Mouse (Mus musculus) lung, embryonic 15.5 days (tissue): ENCODE data around the gene Prr13. TPM values are rescaled to one million over a fixed set of nuclear protein-coding genes. Genes with fewer than 3 reads are reported as not detected.

Experiments used
- ATAC-seq: fragments of 200-750 bp; cut with Nextera tagmentation; 2 replicates; pipeline ENCODE4 v1.8.0; 2017; ENCODE audit warnings: moderate number of reproducible peaks, borderline replicate concordance; ENCODE audit not compliant: low FRiP score, low TSS enrichment; ENCODE audit errors: extremely low read depth
- H3K27ac ChIP-seq: fragments of 300-500 bp; sonication (generic); 2 replicates; pipeline ENCODE4 v1.5.1; 2015; ENCODE audit warnings: moderate library complexity, mild to moderate bottlenecking, inconsistent platforms
- H3K27me3 ChIP-seq: fragments of 300-500 bp; sonication (generic); 2 replicates; pipeline ENCODE4 v1.6.1; 2015; ENCODE audit warnings: inconsistent platforms
- H3K36me3 ChIP-seq: fragments of 300-500 bp; sonication (generic); 2 replicates; pipeline ENCODE4 v1.6.1; 2015; ENCODE audit warnings: inconsistent platforms
- H3K4me1 ChIP-seq: fragments of 300-500 bp; sonication (generic); 2 replicates; pipeline ENCODE4 v1.6.1; 2015; ENCODE audit warnings: inconsistent platforms
- H3K4me2 ChIP-seq: fragments of 300-500 bp; sonication (generic); 2 replicates; pipeline ENCODE4 v1.6.1; 2015; ENCODE audit warnings: inconsistent platforms, mild to moderate bottlenecking, moderate library complexity
- H3K4me3 ChIP-seq: fragments of 300-500 bp; sonication (generic); 2 replicates; pipeline ENCODE4 v1.5.1; 2015; ENCODE audit warnings: mild to moderate bottlenecking, inconsistent platforms
- H3K9ac ChIP-seq: fragments of 300-500 bp; sonication (generic); 2 replicates; pipeline ENCODE4 v1.6.1; 2015; ENCODE audit warnings: inconsistent platforms
- H3K9me3 ChIP-seq: fragments of 300-500 bp; sonication (generic); 2 replicates; pipeline ENCODE4 v1.6.1; 2016; ENCODE audit warnings: inconsistent platforms
- WGBS: fragments of 180-500 bp; shearing (Covaris S2); methylation state at CpG from one replicate; pipeline ENCODE4 v1.1.7; 2015; 5-methylcytosine and 5-hydroxymethylcytosine counted together
- polyA plus RNA-seq: library from polyadenylated mRNA; unstranded; fragments of >200 nt; fragmentation: Nextera tagmentation; extraction: Ambion mirVana; gene quantifications from 2 replicates; pipeline ENCODE4 v1.2.1, GENCODE M21; 2015

The Prr13 gene
- polyA plus RNA-seq, 1 experiment from 2014 or later: 71.4 TPM

DNA sequence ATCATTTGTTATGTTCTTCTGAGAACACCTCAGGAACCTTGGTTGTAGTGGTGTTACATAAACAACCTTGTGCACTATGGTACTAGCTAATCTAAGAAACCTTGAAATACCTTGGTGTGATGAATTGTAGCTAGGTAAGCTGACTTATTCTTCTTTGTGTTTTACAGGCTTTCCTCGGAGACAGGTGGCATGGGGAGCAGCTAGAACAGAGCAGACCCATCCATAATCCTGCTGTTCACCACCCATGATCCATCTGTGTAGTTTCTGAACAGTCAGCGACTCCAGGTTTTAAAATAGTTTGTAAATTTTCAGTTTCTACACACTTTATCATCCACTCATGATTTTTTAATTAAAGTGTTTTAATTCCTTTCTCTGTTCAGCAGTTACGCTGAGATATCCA, 39.5 kb downstream of the Prr13 start:
- Histone ChIP-seq H3K9me3 (no peaks in the 10 kb centered on the region), H3K4me3 (no peak overlapping the region), H3K4me2 (no peak overlapping the region), H3K27ac (no peak overlapping the region), H3K9ac (no peak overlapping the region), H3K27me3 (no peaks in the 10 kb centered on the region), H3K36me3 (peaks cover 96% of the 10 kb centered on the region), H3K4me1 (no peaks in the 10 kb centered on the region)
- 80% methylated on average over 3 of the region's 3 CpGs for WGBS
- ATAC-seq: no peak

DNA sequence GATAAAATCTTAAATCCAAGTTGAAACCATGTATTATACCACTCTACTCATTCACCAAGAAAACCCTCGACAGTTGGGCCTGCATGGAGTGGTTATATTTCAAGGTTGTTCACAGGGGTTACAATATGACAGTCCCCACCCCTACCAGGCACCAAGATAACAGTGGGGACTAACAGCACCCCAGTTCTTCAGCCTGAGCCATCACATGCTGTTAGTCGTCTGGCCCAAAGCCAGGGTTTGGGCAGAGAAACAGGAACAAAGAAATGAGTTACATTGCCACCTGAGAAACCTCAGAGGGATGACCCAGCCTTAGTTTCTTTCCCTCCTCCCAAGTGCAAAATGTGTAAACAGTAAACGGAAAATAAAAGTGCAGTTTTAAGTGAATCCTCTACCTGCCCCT, 40.5 kb downstream of the Prr13 start:
- 59% methylated on average over 3 of the region's 3 CpGs for WGBS
- Histone ChIP-seq H3K4me2 (no peak overlapping the region), H3K4me1 (no peaks in the 10 kb centered on the region), H3K9me3 (no peaks in the 10 kb centered on the region), H3K9ac (no peak overlapping the region), H3K27ac (no peak overlapping the region), H3K4me3 (no peak overlapping the region), H3K36me3 (peaks cover 96% of the 10 kb centered on the region), H3K27me3 (no peaks in the 10 kb centered on the region)
- ATAC-seq: no peak

DNA sequence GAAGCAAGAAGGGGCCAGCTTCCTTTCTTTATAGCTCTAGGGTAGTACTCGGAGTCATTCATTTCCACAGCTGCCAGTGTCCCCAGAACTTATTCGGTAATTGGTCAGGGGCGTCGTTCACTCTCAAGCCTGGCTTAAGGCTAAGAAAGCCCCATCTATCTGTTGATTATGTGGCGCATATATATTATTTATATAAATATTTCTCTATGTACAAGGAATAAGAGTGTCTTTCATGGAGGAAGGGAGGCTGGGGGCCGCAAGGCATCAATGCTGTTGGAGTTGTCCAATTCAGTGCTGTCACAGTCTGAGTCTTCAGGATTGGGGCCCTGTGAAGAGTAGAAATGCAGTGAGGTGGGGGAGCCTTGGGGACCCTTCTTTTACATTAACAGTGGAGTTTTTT, 41.0 kb downstream of the Prr13 start:
- H3K9ac ChIP-seq: no peak overlapping the region

DNA sequence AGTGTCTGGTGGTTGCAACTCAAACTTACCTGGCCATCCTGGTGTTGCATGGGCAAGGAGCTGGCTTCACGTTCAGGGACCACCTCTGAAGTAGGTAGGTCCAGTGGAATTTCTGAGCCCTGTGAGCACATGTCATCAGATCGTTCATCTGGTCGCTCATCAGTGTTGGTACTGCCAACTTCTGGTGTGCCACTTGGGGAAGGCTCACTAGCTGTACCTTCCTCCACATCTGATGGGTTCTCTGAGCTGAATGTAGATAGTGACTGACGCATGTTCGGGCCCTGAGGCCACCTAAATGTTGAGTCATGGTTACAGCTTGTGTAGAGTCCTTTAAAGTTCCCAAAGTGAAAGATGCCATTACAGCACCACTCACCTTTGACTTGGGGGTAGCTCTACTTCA, 41.7 kb downstream of the Prr13 start:
- no peak overlapping the region for H3K4me3 ChIP-seq
- H3K4me1 ChIP-seq: peaks cover 6% of the 10 kb centered on the region; the same call in 1 of the 2 replicates
- H3K9me3 ChIP-seq: no peaks in the 10 kb centered on the region
- H3K4me2 ChIP-seq: no peak overlapping the region
- peaks cover 91% of the 10 kb centered on the region for H3K36me3 ChIP-seq
- no peak overlapping the region for H3K9ac ChIP-seq
- ATAC-seq: no peak
- H3K27me3 ChIP-seq: no peaks in the 10 kb centered on the region
- no peak overlapping the region for H3K27ac ChIP-seq
- WGBS: 78% methylated on average over 5 of the region's 5 CpGs

More for the DNA sequence above, 41.0 kb downstream of the Prr13 start:
- Histone ChIP-seq H3K9me3 (no peaks in the 10 kb centered on the region), H3K4me3 (no peak overlapping the region), H3K4me2 (no peak overlapping the region), H3K27me3 (no peaks in the 10 kb centered on the region), H3K4me1 (0 out of 2 replicates have a peak, but pooled peaks cover under 1% of the 10 kb centered on the region), H3K36me3 (peaks cover 95% of the 10 kb centered on the region), H3K27ac (no peak overlapping the region)
- WGBS: 79% methylated on average over 6 of the region's 6 CpGs
- ATAC-seq: no peak

DNA sequence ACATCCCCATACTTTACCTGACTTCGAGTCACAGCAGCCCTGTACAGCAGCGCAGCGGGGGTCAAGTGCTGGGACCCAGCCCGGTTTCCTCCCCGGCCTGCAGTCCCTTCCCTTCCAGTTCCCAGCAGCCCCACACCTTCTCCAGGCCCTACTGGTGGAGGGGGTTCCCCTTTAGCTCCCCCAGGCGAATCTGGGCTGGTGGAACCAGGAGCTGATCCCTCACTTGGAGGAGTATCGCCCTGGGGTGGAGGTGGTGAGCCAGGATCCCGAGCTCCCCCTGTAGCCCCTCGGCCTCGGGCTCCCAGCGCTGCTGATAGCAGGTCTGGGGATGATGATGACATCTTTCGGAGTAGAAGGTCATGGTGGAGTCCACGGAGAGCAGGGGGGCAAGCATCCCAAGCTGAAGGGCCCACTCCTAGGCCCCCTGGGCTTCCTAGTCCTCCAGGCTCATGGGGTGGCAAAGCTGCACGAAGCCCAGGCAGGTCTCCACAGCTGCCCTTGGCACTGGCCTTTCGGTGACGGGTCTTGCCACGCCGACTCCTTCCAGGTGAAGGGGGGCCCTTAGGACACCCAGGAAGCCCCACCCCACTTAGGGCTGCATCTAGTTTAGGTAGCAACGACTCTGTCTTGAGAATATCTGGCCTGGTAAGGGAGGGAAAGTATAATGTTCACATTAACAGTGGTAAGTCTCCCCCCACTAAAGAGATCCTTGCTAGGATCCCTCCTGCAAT, 42.4 kb downstream of the Prr13 start:
- ATAC-seq: 0 out of 2 replicates have a peak, but pooled peaks have one; percentile 17
- Histone ChIP-seq H3K9me3 (no peaks in the 10 kb centered on the region), H3K9ac (no peak overlapping the region), H3K4me2 (no peak overlapping the region), H3K36me3 (peaks cover 84% of the 10 kb centered on the region), H3K27me3 (no peaks in the 10 kb centered on the region), H3K4me1 (peaks cover 10% of the 10 kb centered on the region; the same call in 1 of the 2 replicates), H3K27ac (no peak overlapping the region), H3K4me3 (no peak overlapping the region)
- WGBS: 78% methylated on average over 19 of the region's 19 CpGs

DNA sequence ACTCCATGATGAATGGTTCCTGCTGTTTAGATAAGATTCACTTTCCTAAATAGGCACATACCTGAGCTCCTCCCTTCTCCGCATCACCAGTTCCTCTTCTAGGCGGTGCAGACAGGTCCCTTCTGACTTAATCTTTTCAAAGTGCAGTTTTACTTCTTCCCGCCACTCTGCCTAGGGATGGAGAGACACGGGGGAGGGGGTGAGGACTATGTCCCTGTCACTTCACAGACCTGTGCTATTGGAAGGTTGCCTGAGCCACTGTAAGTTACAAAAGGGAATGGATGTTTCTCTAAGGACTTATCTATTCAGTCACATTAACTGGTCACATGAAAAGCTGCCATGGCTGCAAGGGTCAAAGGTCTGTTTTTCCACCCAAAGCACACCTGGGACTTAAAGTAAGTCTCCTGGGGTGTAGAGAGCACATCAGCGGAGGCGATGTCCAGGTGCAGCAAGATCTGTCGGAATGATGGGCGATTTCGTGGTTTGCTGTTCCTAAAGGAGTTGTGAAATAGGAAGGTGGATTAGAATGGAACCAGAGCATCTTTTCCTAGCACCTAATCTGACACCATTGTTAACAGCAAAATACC, 43.5 kb downstream of the Prr13 start:
- H3K4me2 ChIP-seq: no peak overlapping the region
- WGBS: 70% methylated on average over 9 of the region's 9 CpGs
- H3K4me3 ChIP-seq: no peak overlapping the region
- peaks cover 10% of the 10 kb centered on the region; the same call in 1 of the 2 replicates for H3K4me1 ChIP-seq
- no peak overlapping the region for H3K27ac ChIP-seq
- no peaks in the 10 kb centered on the region for H3K9me3 ChIP-seq
- peaks cover 75% of the 10 kb centered on the region for H3K36me3 ChIP-seq
- ATAC-seq: no peak
- no peaks in the 10 kb centered on the region for H3K27me3 ChIP-seq
- H3K9ac ChIP-seq: no peak overlapping the region

DNA sequence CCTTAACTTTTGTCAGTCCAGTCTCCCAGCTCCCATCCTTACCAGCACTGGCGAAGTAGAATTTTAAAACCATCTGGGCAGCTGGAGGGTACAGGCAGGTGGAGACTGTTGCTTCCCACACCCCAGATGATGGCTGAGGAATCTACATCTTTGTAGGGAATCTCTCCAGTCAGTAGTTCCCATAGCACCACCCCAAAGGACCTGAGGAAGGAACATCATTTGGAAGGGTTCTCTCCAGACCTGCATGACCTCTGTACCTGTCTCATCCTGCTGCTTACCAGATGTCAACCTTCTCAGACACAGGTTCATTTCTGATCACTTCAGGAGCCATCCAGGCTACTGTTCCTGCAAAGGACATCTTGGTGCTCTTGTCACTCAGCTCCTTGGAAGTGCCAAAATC, 44.6 kb downstream of the Prr13 start, which contains the start of gene Gm10337:
Gm10337 (plus strand) TSS at position 276 of the 400 bp plus-strand sequence.
- H3K27me3 ChIP-seq: no peaks in the 10 kb centered on the region
- WGBS: 84% methylated on average over 1 of the region's 1 CpGs
- H3K9ac ChIP-seq: no peak within 1 kb of the TSS
- H3K4me1 ChIP-seq: peaks cover 10% of the 10 kb centered on the region; the same call in 1 of the 2 replicates
- H3K9me3 ChIP-seq: no peaks in the 10 kb centered on the region
- ATAC-seq: no peak
- no peak within 1 kb of the TSS for H3K4me3 ChIP-seq
- H3K36me3 ChIP-seq: peaks cover 64% of the 10 kb centered on the region
- H3K4me2 ChIP-seq: no peak within 1 kb of the TSS
- no peak within 1 kb of the TSS for H3K27ac ChIP-seq

DNA sequence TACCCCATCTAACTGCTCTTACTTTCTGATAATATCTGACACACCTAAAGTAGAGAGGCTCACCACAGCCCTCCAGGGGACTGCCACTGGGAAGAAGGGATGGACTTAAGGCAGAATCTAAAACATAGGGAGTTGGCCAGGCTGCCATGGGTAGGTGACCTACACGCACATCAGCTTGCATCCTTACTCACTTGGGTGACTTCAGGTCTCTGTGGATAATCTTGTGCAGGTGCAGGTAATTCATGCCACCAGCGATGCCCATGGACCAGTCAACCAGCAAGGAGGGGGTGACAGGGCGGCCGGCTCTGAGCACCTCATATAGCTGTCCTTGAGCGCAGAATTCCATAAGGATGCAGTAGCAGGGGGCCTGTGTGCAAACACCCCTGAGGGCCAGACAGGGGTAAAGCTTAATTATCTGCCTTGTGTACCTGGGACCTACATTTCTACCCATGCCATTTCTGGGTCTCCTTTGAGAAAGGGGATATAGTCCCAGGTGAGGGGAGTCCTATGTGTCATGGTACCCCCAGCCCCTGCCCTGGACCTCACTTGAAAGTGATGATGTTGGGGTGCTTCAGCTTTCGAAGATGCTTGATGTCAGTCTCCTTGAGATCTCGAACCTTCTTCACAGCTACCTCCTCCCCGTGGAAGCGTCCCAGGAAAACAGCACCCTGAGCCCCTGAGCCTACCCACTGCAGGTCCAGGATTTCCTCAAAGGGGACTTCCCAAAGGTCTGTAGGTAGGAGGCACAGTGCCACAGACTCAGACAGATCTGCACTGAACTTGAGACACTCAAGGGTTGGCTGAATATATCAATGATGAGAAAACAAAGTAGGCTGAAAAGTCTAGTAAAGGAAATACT, 45.3 kb downstream of the Prr13 start:
- 86% methylated on average over 9 of the region's 9 CpGs for WGBS
- ATAC-seq: no peak
- peaks cover 59% of the 10 kb centered on the region for H3K36me3 ChIP-seq

DNA sequence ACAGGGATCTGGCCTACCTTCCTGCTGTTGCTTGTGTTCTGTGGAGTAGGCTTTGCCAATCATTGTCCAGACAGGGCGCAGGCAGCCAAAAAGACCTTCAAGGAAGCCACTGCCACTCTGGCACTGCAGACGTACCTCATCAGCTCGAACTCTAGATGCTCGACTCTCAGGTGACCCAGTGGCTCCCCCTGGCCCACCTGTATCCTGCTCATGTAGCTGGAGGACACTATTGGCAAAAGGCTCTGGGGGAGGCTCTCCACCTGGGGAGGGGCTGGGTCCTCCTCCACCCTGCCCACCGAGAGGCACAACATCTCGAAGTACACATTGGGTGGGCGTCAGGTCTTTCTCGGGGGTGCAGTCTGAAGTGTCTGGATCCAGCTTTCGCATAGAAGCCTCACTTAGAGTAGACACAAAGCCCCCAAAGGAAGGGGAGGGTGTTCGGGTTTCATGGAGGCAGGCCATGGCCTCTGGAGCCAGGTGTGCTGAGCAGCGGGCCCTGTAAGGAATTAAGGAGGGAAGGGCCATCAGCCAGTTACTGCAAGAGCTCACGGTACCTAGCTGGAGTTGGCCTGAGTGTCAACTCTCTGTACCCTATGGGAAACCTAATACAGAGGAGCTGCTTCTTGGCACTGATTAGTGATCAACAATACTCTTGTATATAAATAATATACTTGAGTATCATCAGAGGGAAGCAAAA, 46.4 kb downstream of the Prr13 start:
- Histone ChIP-seq H3K4me2 (no peak overlapping the region), H3K4me3 (no peak overlapping the region), H3K4me1 (peaks cover 14% of the 10 kb centered on the region; the same call in 1 of the 2 replicates), H3K27ac (no peak overlapping the region), H3K9ac (no peak overlapping the region), H3K9me3 (no peaks in the 10 kb centered on the region), H3K27me3 (no peaks in the 10 kb centered on the region), H3K36me3 (peaks cover 48% of the 10 kb centered on the region)
- WGBS: 60% methylated on average over 12 of the region's 12 CpGs
- no peak for ATAC-seq

More for the DNA sequence above, 45.3 kb downstream of the Prr13 start:
- Histone ChIP-seq H3K4me3 (no peak overlapping the region), H3K9me3 (no peaks in the 10 kb centered on the region), H3K27me3 (no peaks in the 10 kb centered on the region), H3K4me1 (peaks cover 10% of the 10 kb centered on the region; the same call in 1 of the 2 replicates), H3K4me2 (no peak overlapping the region), H3K9ac (no peak overlapping the region), H3K27ac (no peak overlapping the region)

DNA sequence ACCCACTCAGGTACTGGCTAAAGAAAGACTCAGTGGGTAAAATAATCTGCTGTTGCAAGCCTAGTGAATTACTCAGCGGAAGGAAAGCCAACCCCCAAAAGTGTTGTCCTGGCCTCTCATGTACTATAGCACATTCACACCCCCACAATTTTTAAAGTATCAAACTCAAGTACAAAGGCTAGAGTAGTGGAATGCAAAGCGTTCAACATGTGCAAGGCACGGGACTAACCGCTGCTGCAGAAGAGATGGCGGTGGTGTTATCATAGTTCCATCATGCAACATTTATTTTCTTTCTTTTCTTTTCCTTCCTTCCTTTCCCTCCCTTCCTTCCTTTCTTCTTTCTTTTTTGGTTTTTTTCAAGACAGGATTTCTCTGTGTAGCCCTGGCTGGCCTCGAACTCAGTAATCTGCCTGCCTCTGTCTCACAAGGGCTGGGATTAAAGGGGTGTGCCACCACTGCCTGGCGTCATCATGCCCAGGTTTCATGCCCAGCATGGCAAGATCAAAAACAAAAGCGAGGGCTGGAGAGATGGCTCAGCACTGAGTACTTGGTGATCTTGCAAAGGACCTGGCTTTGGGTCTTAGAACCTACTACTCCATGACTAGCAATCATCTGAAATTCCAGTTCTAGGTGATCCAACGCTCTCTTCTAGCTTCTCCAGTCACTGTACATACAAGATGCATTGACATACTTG, 47.1 kb downstream of the Prr13 start:
- H3K36me3 ChIP-seq: peaks cover 41% of the 10 kb centered on the region
- H3K4me2 ChIP-seq: no peak overlapping the region
- H3K4me3 ChIP-seq: no peak overlapping the region
- H3K27me3 ChIP-seq: no peaks in the 10 kb centered on the region
- no peak for ATAC-seq
- 61% methylated on average over 9 of the region's 9 CpGs for WGBS
- no peak overlapping the region for H3K9ac ChIP-seq
- no peaks in the 10 kb centered on the region for H3K9me3 ChIP-seq
- H3K27ac ChIP-seq: 0 out of 2 replicates have a peak overlapping the region, but pooled peaks have one; percentile 2
- peaks cover 17% of the 10 kb centered on the region for H3K4me1 ChIP-seq

DNA sequence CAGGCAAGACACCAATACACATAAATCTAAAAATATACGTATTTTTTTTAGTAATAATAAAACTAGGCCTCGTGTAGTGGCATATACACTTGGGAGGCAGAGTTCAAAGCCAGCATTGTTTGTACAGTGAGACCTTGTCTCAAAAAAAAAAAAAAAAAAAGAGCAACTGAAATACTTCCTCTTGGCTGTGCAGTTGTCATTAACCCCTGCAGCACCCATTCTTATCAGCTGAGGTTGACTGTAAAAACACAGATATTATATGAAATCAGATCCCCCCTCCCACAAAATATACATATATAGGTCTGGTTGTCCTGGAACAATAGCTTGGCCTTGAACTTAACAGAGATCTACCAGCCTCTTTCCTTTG, 47.6 kb downstream of the Prr13 start:
- Histone ChIP-seq H3K4me1 (peaks cover 23% of the 10 kb centered on the region), H3K4me2 (no peak overlapping the region), H3K36me3 (peaks cover 36% of the 10 kb centered on the region), H3K9me3 (no peaks in the 10 kb centered on the region), H3K9ac (no peak overlapping the region), H3K27ac (0 out of 2 replicates have a peak overlapping the region, but pooled peaks have one; percentile 2), H3K27me3 (no peaks in the 10 kb centered on the region), H3K4me3 (no peak overlapping the region)
- ATAC-seq: no peak
- WGBS: 11% methylated on average over 2 of the region's 2 CpGs
